In genomic region chr1:36903376-36904083, GRCm38 (mm10) we compare ENCODE assay signal across 14 mouse cellular contexts. TPM values are rescaled to one million over a fixed set of nuclear protein-coding genes. Genes with fewer than 3 reads are reported as not detected.
DNase-seq lines count a peak whose midpoint lies in the region; ATAC-seq and TF ChIP-seq lines count a peak whose summit lies in the region.
"Had no signal": no experiment of that assay in that cellular context is flagged by ENCODE, and none has a peak within 500 bp of the region (broad histone marks: within the 10 kb centered on the region; RNA-seq: fewer than 3 reads in every experiment).

No protein-coding gene starts in this region.

- peaks cover 6 to 14% of the 10 kb centered on the region in 2 experiments for H3K4me1 ChIP-seq in liver, embryonic 14.5 days (replicated peaks; ENCODE audit: control insufficient read depth in 2 of 2, insufficient read depth in 2 of 2, low read length in 1 of 2)
- peaks cover 8% of the 10 kb centered on the region for H3K4me1 ChIP-seq in liver, embryonic 11.5 days (replicated peaks; ENCODE audit: control insufficient read depth, insufficient read depth, low read length)
- H3K4me1 ChIP-seq in kidney, adult 2 months (ENCODE audit: control insufficient read depth, insufficient read depth, low read length), result peaks cover 10% of the 10 kb centered on the region
- H3K4me1 ChIP-seq: neural tube, embryonic 12.5 days had no signal

- ATAC-seq in liver, embryonic 14.5 days (ENCODE audit: insufficient read depth), result 0 out of 2 replicates have a peak, but pooled peaks have one; percentile 32
- ATAC-seq in liver, embryonic 11.5 days (replicated peaks; ENCODE audit: low FRiP score), result no peak
- ATAC-seq: inflammation-experienced regulatory T-cells, adult 6 months; Patski had no signal

- H3K27ac ChIP-seq in liver, embryonic 14.5 days, result no peak overlapping the region
- H3K27ac ChIP-seq in liver, embryonic 11.5 days (ENCODE audit: low read depth, low read length), result no peak overlapping the region
- no peak overlapping the region for H3K27ac ChIP-seq in kidney, adult 2 months (ENCODE audit: insufficient read depth, low read depth, low read length)
- H3K27ac ChIP-seq: neural tube, embryonic 12.5 days had no signal

- no peak for TF ChIP-seq EP300 in liver, embryonic 14.5 days (IDR thresholded peaks at IDR 0.05; ENCODE audit: low read depth)

- no peak overlapping the region for H3K4me2 ChIP-seq in liver, embryonic 14.5 days (ENCODE audit: low read depth)
- no peak overlapping the region for H3K4me2 ChIP-seq in liver, embryonic 11.5 days
- H3K4me2 ChIP-seq: neural tube, embryonic 12.5 days had no signal

- no peak overlapping the region for H3K9ac ChIP-seq in liver, embryonic 14.5 days (replicated peaks)
- no peak overlapping the region for H3K9ac ChIP-seq in liver, embryonic 11.5 days (ENCODE audit: low read depth, low read length)
- H3K9ac ChIP-seq: neural tube, embryonic 12.5 days had no signal

- WGBS in liver, embryonic 14.5 days (ENCODE audit: insufficient replicate concordance), result 94% methylated on average over 15 of the region's 15 CpGs
- WGBS in liver, embryonic 11.5 days, result 97% methylated on average over 15 of the region's 15 CpGs
- WGBS in kidney, adult 2 months, result 85% methylated on average over 15 of the region's 15 CpGs

- no peak for TF ChIP-seq CTCF in liver, embryonic 14.5 days (IDR thresholded peaks at IDR 0.05; ENCODE audit: low read depth)
- no peak for TF ChIP-seq CTCF in kidney, adult 2 months (conservative IDR thresholded peaks at IDR 0.05; ENCODE audit: insufficient read depth, insufficient read length, low read depth, low read length)

- peak; percentile 47 for DNase-seq in adrenal gland, postnatal 14 days
- DNase-seq in adrenal gland, adult 8-10 months, result no peak
- DNase-seq in liver, embryonic 14.5 days (ENCODE audit: low read depth in 3 of 3, low spot score in 3 of 3), result no peak
- no peak for DNase-seq in liver, embryonic 11.5 days (ENCODE audit: low spot score)
- peak; percentile 41 for DNase-seq in NIH3T3 (ENCODE audit: low read depth)
- peak; percentile 54 to 61 for DNase-seq in cerebellum, postnatal 14 days
- no peak for DNase-seq in kidney, adult 2 months
- DNase-seq in kidney, adult 9 months, result no peak
- DNase-seq: heart, postnatal 10 days; lung, postnatal 36 days; thymus, postnatal 4 days had no signal

- TF ChIP-seq POLR2A in kidney, adult 2 months (IDR thresholded peaks at IDR 0.05; ENCODE audit: low read depth, low read length), result no peak

- no peaks in the 10 kb centered on the region for H3K36me3 ChIP-seq in liver, embryonic 14.5 days (replicated peaks; ENCODE audit: control insufficient read depth, insufficient read depth, low read depth)
- H3K36me3 ChIP-seq in liver, embryonic 11.5 days (ENCODE audit: control insufficient read depth, insufficient read depth, low read length), result no peaks in the 10 kb centered on the region; the same call in 1 of the 2 replicates
- no peaks in the 10 kb centered on the region for H3K36me3 ChIP-seq in kidney, adult 2 months (ENCODE audit: control insufficient read depth, insufficient read depth, low read length)
- H3K36me3 ChIP-seq: neural tube, embryonic 12.5 days had no signal

- no peaks in the 10 kb centered on the region for H3K27me3 ChIP-seq in liver, embryonic 14.5 days (ENCODE audit: control insufficient read depth, insufficient read depth, low read length)
- no peaks in the 10 kb centered on the region for H3K27me3 ChIP-seq in liver, embryonic 11.5 days (replicated peaks; ENCODE audit: control insufficient read depth, insufficient read depth, low read length)
- no peaks in the 10 kb centered on the region for H3K27me3 ChIP-seq in kidney, adult 2 months (replicated peaks; ENCODE audit: control insufficient read depth, insufficient read depth, low read length)
- H3K27me3 ChIP-seq: neural tube, embryonic 12.5 days; Patski had no signal

- no peaks in the 10 kb centered on the region for H3K9me3 ChIP-seq in liver, embryonic 14.5 days (ENCODE audit: control insufficient read depth, low read length)
- H3K9me3 ChIP-seq in liver, embryonic 11.5 days (ENCODE audit: control insufficient read depth, low read length), result no peaks in the 10 kb centered on the region
- H3K9me3 ChIP-seq: neural tube, embryonic 12.5 days had no signal

- H3K4me3 ChIP-seq in liver, embryonic 14.5 days (ENCODE audit: insufficient read depth in 1 of 2, low read depth in 2 of 2, low read length in 2 of 2), result no peak overlapping the region
- H3K4me3 ChIP-seq in liver, embryonic 11.5 days (ENCODE audit: low read depth, low read length), result no peak overlapping the region
- no peak overlapping the region for H3K4me3 ChIP-seq in kidney, adult 2 months (ENCODE audit: insufficient read depth, low read depth, low read length)
- H3K4me3 ChIP-seq: neural tube, embryonic 12.5 days had no signal

RNA-seq across cellular contexts. Expression of gene Tmem131, which starts 39.9 kb away (rescaled TPM):
- 45.7 and 48.2 TPM in 2 replicates for total RNA-seq in adrenal gland, postnatal 14 days (2021)
- 10 to 100 TPM; 38.4 to 51.7 (median 48.2) TPM for total RNA-seq in adrenal gland, adult 8-10 months (2022)
- polyA plus RNA-seq in liver, embryonic 14.5 days (2012; rRNA removed), result 13.6 and 14.9 TPM in 2 replicates
- polyA plus RNA-seq in liver, embryonic 14.5 days (2014; fragmentation: Nextera tagmentation; extraction: Ambion mirVana), result 10.6 and 11.2 TPM in 2 replicates
- polyA plus RNA-seq in liver, embryonic 11.5 days (2014; fragmentation: Nextera tagmentation; extraction: Ambion mirVana), result 19.1 and 19.8 TPM in 2 replicates
- polyA plus RNA-seq in kidney, adult 2 months (2012; rRNA removed), result 18.9 and 19.0 TPM in 2 replicates

Comparison
In these comparisons a context has a peak if more than half of its experiments do, and no peak if none do; other contexts are left out.
1. DNase-seq: peak in adrenal gland, postnatal 14 days (single experiment), NIH3T3 (single experiment) and cerebellum, postnatal 14 days (2 of 2); none in adrenal gland, adult 8-10 months (single experiment), liver, embryonic 14.5 days (0 of 3), liver, embryonic 11.5 days (single experiment), kidney, adult 2 months (single experiment) and kidney, adult 9 months (single experiment).